Mouse (Mus musculus) urinary bladder, postnatal 14 days (tissue): ENCODE data around the gene Dydc2.

Source experiments
- DNase-seq: peaks from one replicate; pipeline ENCODE4 v3.0.0; 2021; ENCODE audit warnings: low spot score

Dydc2 gene

GRCm38 (mm10) chr14:41035146-41035798 is 33.7 kb downstream of the Dydc2 start:
- DNase-seq = peak; percentile 65

GRCm38 (mm10) chr14:41033135-41034110 is 35.6 kb downstream of the Dydc2 start:
- DNase-seq = peak; percentile 81

GRCm38 (mm10) chr14:41030989-41031513 is 38.0 kb downstream of the Dydc2 start:
- DNase-seq = no peak

DNA sequence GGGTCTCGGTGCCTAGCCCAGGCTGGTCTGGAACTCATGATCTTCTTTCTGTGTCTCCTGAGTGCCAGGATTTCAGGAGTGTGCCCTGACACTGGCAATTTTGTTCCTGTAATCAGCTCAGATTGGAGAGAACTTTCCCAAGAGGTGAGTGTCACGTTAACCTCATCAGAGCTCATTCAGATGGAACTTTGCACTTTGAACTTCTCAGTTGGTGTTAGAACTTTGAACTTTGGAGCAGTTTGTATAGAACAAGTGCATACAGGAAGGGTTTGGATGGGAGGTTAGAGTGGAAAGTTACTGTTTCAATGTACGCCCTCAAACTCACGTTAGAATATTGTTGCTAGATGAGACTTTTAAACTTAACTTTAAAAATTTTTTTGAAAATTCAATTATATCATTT is 39.7 kb downstream of the Dydc2 start:
- no peak for DNase-seq

- no peak for DNase-seq
These were observed 43.3 kb downstream of the Dydc2 start for GRCm38 (mm10) chr14:41025594-41026284.

- DNase-seq = no peak
These were observed 43.9 kb downstream of the Dydc2 start for GRCm38 (mm10) chr14:41025087-41025486.

DNA sequence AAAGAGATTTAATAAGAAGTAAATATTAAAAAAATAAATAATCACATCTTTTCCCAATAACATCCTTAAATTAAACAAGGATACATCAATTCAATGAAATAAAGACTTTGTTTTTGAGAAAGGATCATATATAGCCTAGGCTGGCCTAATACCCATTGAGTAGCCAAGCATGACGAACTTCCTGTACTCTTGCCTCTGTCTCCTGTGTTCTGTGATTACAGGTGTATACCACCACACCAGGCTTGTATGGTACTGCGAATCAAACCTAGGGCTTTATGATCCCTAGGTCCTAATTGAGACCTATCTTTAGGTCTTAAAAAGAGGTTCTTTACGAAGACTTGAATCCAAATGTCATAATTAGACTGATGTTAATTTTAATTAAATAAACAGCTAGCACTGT is 47.8 kb downstream of the Dydc2 start:
- no peak for DNase-seq

GRCm38 (mm10) chr14:41017460-41017859 is 51.5 kb downstream of the Dydc2 start:
- DNase-seq = no peak

DNA sequence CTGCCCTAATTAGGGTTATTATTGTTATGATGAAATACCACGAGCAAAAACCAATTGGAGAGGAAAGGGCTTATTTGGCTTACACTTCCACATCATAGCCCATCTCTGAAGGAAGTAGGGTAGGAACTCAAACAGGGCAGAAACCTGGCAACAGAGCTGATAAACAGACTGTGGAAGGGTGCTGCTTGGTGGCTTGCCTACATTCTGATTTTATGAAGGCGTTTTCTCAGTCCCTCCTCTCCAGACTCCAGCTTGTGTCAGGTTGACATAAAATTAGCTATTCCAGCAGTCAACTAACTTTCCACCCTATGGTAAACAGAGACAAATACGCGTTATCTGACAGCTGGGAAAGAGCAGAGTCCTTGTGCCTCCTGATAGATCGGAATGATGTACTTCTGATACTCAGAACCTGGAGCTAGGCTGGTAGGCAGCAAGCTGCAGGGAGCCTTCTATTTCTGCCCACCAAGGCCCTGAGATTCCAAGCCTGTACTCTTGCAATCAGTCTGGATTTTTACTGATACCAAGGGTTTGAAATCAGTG is 54.2 kb downstream of the Dydc2 start:
- no peak for DNase-seq

DNA sequence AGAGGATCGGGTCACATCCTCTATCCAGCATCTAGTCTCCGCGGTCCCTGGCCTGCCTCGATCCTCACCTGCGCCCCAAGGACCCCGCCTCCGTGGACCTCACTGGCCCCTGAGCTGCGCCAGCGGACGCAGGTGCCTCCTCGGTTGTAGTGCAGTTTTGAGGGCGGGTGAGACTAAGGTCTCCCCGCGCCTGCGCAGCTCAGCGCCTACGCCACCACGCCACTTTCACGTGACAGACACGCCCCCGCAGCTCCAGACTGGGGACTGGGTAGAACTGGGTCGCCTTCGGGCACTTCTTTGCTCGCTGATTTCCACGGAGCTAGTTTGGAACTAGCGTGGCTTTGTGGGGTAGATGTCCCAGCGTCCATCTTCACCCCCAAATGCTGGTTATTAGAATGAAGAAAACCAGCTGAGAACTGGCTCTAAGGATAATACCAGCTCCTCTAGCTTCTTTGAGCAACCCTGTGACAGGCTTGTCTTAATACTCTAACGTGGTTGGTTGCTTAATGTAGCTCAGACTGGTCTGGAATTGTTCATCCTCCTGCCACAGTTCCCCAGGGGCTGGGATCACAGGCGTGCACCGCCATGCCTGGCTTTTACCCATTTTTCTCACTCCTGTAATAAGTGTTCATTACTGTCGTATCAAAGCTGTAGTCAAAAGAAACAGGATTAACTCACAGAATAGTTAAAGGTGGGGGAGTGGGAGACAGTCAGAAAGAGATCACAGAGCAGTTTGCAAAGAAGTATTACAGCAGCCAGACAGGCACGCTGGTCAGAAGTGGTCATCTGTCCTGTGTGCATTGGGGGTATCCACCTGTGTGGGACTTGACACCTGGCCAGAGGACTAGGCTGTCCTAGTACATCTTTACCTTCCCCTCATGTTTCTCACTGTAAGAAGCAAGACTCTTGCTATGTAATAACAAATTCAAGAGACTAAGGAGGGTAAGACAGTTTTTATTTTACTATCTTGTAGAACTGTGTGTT is 55.1 kb downstream of the Dydc2 start, which contains the start of gene Fam213a:
Gene Fam213a (minus strand): TSS at position 159 of the 984 bp plus-strand sequence.
- peak; percentile 92 for DNase-seq

DNA sequence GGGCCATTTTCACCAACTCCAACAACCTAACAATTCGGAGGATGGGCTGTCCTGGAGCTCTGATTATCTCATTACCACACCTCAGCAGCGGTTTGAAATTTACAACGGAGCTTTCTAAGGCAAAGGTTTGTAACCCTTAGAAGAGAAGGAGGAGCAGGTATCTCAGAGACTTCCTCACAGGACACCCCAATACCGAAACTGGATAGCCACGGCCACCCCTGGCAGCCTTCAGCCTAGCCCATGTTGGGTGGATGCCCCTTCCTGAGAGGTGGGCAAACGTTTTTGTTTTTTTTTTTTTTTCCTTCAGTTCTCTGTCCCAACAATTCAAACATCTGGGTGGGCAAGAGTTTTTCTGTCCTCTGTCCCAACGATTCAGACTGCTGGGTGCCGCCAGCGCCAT is 55.9 kb downstream of the Dydc2 start:
- DNase-seq = no peak

- no peak for DNase-seq
These were observed 57.1 kb downstream of the Dydc2 start for GRCm38 (mm10) chr14:41011916-41012315.

- DNase-seq = peak; percentile 28
These were observed 60.9 kb downstream of the Dydc2 start for GRCm38 (mm10) chr14:41008138-41008537.

GRCm38 (mm10) chr14:41007641-41008040 is 61.4 kb downstream of the Dydc2 start:
- DNase-seq = no peak

DNA sequence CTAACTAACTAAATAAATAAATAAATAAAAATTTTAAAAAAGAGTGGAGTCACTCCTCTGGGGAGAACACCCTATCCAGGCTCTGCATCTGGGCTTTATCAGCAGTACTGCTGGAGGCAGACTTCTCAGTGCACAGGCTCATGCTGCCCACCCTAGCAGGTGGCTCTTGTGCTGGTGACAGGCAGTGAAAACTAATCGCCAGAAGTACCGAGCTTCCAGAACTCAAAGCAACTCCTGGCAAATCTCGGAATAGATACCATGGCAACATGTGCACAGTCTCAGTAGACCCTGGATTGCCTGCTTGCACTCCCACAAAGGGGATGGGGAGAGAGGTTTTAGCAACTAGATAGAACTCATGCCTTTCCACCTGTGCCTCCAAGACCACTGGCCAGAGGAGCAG is 62.1 kb downstream of the Dydc2 start:
- no peak for DNase-seq

- no peak for DNase-seq
These were observed 62.7 kb downstream of the Dydc2 start for GRCm38 (mm10) chr14:41006263-41006662.

GRCm38 (mm10) chr14:41005716-41006115 is 63.3 kb downstream of the Dydc2 start:
- no peak for DNase-seq

DNA sequence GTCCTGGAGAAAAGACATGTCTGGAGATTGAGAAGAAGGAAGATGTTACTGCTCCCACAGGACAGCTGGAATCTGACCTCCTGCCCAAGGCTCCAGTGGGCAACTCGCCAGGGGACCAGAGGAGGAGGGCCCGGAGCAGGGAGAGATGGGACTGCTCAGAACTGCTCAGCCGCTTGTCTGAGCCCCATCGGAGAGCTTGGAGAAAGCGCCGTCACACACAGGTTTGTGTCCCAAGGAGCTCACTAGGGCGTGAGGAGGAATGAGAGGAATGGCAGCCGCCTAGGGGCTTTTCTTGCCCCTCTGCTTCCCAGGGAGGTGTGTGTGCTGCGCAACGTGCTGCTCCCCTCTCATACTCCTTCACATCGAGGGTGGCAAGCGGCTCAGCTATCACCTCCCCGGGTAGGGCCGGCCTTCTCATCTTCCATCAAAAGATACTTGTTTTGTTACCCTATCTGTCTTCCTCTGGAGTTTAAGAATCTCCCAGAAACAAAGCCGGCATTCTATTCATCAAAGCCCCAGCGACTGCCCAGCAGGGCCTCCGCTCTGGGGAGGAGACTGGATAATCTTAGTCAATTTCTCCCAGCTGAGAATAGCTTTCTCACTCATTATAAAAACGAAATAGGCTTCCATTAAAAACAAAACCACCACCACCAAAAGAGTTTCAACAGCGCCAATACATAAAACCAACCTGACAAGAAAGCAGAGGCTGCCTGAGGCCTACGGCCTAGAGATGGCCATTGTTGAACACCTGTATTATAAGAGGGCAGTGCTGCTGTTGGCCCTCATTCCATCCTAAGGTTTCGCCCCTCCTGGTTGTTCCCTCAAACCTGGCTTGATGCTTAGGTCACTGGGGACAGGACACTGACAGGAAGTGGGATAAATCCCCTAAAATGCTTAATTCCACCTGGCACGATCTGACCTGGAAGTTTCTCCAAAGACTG is 64.5 kb downstream of the Dydc2 start:
- peak; percentile 61 for DNase-seq

DNA sequence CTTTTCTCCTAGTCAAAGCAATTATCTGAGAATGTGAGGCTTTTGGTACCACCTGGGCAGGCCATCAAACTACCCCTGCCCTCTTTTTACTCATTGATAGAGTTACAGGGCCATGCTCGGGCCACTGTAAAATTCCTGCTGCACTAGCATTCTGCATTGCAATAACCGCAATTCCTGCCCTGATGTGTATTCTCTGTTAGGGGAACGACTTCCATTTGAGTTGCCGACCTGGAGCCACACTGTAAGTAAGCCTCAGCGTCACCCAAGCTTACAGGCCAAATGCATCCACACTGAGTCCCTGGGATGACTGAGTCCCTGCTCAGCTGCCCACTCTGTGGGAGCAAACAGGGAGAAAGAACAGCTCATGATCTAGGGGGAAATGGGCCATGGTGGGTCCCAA is 67.4 kb downstream of the Dydc2 start:
- DNase-seq = no peak

DNA sequence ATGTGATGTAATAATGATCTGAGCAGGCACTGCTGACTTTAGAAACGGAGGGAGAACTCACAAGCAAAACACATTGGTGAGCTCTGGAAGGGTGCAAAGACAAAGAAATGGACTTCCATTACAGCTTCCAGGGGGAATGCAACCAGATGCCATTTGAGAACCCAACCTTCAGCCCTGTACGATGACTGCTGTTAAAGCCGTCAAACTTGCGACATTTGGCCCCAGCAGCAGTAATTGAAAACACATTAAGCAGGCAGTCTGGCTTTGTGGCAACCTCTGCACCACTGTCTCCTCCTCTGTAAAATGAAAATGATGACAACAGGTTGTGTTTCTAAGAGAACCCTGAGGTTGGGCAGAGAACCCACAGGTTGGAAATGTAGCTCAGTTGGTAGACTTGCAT is 68.2 kb downstream of the Dydc2 start:
- no peak for DNase-seq
